Mouse (Mus musculus): ENCODE results near the gene Wfdc21. TPM values are rescaled to one million over a fixed set of nuclear protein-coding genes. Genes with fewer than 3 reads are reported as not detected.

The Wfdc21 gene
- total RNA-seq (2021) (not detected), polyA plus RNA-seq (2012; rRNA removed) (1.3 and 2.8 TPM in 2 replicates)
- long read RNA-seq = 0 reads

GRCm38 (mm10) chr11:83746681-83747080, at the start of gene Wfdc21:
Wfdc21 (plus strand) TSS chr11:83746940.
- Histone ChIP-seq H3K79me2 (replicated peaks; ENCODE audit: control insufficient read depth, insufficient read depth, low read length) (no peaks in the 10 kb centered on the region), H3K9ac (ENCODE audit: low read depth, low read length) (no peak within 1 kb of the TSS), H3K4me3 (no peak within 1 kb of the TSS), H3K36me3 (ENCODE audit: control insufficient read depth, insufficient read depth, low read length) (no peaks in the 10 kb centered on the region), H3K27me3 (ENCODE audit: control insufficient read depth, insufficient read depth, low read length) (peaks cover 9% of the 10 kb centered on the region), H3K4me1 (ENCODE audit: control insufficient read depth, insufficient read depth, low read length) (no peaks in the 10 kb centered on the region), H3K27ac (no peak within 1 kb of the TSS)
- WGBS = 47% methylated on average over 5 of the region's 5 CpGs
- TF ChIP-seq POLR2A (IDR thresholded peaks at IDR 0.05; ENCODE audit: insufficient read depth, low read depth, low read length) (no peak), CTCF (IDR thresholded peaks at IDR 0.05) (no peak), EP300 (IDR thresholded peaks at IDR 0.05; ENCODE audit: insufficient read depth, low read depth, low read length) (no peak)
- no peak for DNase-seq
- intact Hi-C loops (cut with DNase I) = no loop called here

DNA sequence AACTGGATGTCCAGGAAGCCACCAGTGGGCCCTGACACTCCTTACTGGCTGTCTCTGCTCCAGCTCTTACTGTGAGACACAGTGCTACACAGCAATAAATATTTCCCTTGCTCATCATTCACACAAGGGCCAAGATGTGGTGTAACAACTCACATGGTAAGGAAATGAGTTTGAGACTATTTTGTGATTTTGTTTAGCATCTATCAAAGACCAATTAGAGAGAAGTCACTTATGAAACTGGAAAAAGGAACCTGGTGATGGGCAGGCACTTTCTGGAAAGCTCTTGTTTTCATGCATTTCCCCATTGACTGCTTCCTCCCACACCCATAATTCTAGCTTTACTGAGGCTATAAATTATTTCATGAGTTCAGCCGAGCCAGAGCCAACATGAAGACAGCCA, 43.0 kb upstream of the Wfdc21 start, which contains the start of gene Wfdc17:
Gene Wfdc17 (plus strand): TSS at position 287 of the 400 bp plus-strand sequence.
- Histone ChIP-seq H3K27ac (no peak within 1 kb of the TSS), H3K4me3 (no peak within 1 kb of the TSS), H3K36me3 (ENCODE audit: control insufficient read depth, insufficient read depth, low read length) (no peaks in the 10 kb centered on the region), H3K27me3 (ENCODE audit: control insufficient read depth, insufficient read depth, low read length) (no peaks in the 10 kb centered on the region), H3K4me1 (ENCODE audit: control insufficient read depth, insufficient read depth, low read length) (no peaks in the 10 kb centered on the region), H3K9ac (ENCODE audit: low read depth, low read length) (no peak within 1 kb of the TSS), H3K79me2 (replicated peaks; ENCODE audit: control insufficient read depth, insufficient read depth, low read length) (no peaks in the 10 kb centered on the region)
- TF ChIP-seq CTCF (IDR thresholded peaks at IDR 0.05) (no peak), EP300 (IDR thresholded peaks at IDR 0.05; ENCODE audit: insufficient read depth, low read depth, low read length) (no peak), POLR2A (IDR thresholded peaks at IDR 0.05; ENCODE audit: insufficient read depth, low read depth, low read length) (no peak)
- DNase-seq = no peak
- WGBS = 46% methylated on average over 1 of the region's 1 CpGs
- intact Hi-C loops (cut with DNase I) = loop anchor here (1.0 kb wide), 1 partner anchor 16 kb away; no protein-coding TSS in a partner anchor

- 52% methylated on average over 4 of the region's 4 CpGs for WGBS
- Histone ChIP-seq H3K36me3 (ENCODE audit: control insufficient read depth, insufficient read depth, low read length) (no peaks in the 10 kb centered on the region), H3K27me3 (ENCODE audit: control insufficient read depth, insufficient read depth, low read length) (no peaks in the 10 kb centered on the region), H3K9ac (ENCODE audit: low read depth, low read length) (no peak within 1 kb of the TSS), H3K4me1 (ENCODE audit: control insufficient read depth, insufficient read depth, low read length) (no peaks in the 10 kb centered on the region), H3K4me3 (no peak within 1 kb of the TSS), H3K27ac (no peak within 1 kb of the TSS), H3K79me2 (replicated peaks; ENCODE audit: control insufficient read depth, insufficient read depth, low read length) (no peaks in the 10 kb centered on the region)
- no peak for DNase-seq
- TF ChIP-seq EP300 (IDR thresholded peaks at IDR 0.05; ENCODE audit: insufficient read depth, low read depth, low read length) (no peak), POLR2A (IDR thresholded peaks at IDR 0.05; ENCODE audit: insufficient read depth, low read depth, low read length) (no peak), CTCF (IDR thresholded peaks at IDR 0.05) (no peak)
- intact Hi-C loops (cut with DNase I) = loop anchor here (1.0 kb wide), 1 partner anchor 21 kb away; no protein-coding TSS in a partner anchor
These were observed 38.0 kb upstream of the Wfdc21 start, which contains the start of gene Wfdc18 for GRCm38 (mm10) chr11:83708715-83709114. Wfdc18 (plus strand) TSS chr11:83709015.

DNA sequence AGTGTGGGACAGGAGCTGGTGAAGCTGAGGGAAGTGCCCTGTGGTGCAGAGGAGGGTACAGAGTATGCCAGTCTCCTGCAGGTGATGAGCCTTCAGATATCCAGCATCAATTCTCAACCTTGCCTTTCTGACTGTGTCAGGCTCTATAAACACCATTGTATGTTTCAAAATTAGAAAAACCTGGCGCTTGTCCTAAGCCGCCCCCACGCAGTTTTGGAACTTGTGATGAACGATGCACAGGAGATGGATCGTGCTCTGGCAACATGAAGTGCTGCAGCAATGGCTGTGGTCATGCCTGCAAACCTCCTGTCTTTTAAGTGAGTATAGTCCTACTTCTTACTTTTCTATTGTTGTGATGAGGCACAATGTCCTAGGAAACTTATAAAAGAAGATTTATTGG, 37.1 kb upstream of the Wfdc21 start:
- Histone ChIP-seq H3K9ac (ENCODE audit: low read depth, low read length) (no peak overlapping the region), H3K36me3 (ENCODE audit: control insufficient read depth, insufficient read depth, low read length) (no peaks in the 10 kb centered on the region), H3K79me2 (replicated peaks; ENCODE audit: control insufficient read depth, insufficient read depth, low read length) (no peaks in the 10 kb centered on the region), H3K4me1 (ENCODE audit: control insufficient read depth, insufficient read depth, low read length) (no peaks in the 10 kb centered on the region), H3K27ac (no peak overlapping the region), H3K4me3 (no peak overlapping the region), H3K27me3 (ENCODE audit: control insufficient read depth, insufficient read depth, low read length) (no peaks in the 10 kb centered on the region)
- intact Hi-C loops (cut with DNase I) = no loop called here
- no peak for DNase-seq
- no peak for TF ChIP-seq CTCF (IDR thresholded peaks at IDR 0.05)
- TF ChIP-seq EP300 (IDR thresholded peaks at IDR 0.05; ENCODE audit: insufficient read depth, low read depth, low read length) = no peak
- WGBS = 76% methylated on average over 5 of the region's 5 CpGs

GRCm38 (mm10) chr11:83712671-83713070, 34.1 kb upstream of the Wfdc21 start:
- intact Hi-C loops (cut with DNase I) = no loop called here
- Histone ChIP-seq H3K36me3 (ENCODE audit: control insufficient read depth, insufficient read depth, low read length) (no peaks in the 10 kb centered on the region), H3K79me2 (replicated peaks; ENCODE audit: control insufficient read depth, insufficient read depth, low read length) (no peaks in the 10 kb centered on the region), H3K27me3 (ENCODE audit: control insufficient read depth, insufficient read depth, low read length) (no peaks in the 10 kb centered on the region), H3K9ac (ENCODE audit: low read depth, low read length) (no peak overlapping the region), H3K27ac (no peak overlapping the region), H3K4me3 (no peak overlapping the region), H3K4me1 (ENCODE audit: control insufficient read depth, insufficient read depth, low read length) (no peaks in the 10 kb centered on the region)
- DNase-seq = no peak
- WGBS = 44% methylated on average over 1 of the region's 1 CpGs
- TF ChIP-seq EP300 (IDR thresholded peaks at IDR 0.05; ENCODE audit: insufficient read depth, low read depth, low read length) (no peak), POLR2A (IDR thresholded peaks at IDR 0.05; ENCODE audit: insufficient read depth, low read depth, low read length) (no peak), CTCF (IDR thresholded peaks at IDR 0.05) (no peak)

DNA sequence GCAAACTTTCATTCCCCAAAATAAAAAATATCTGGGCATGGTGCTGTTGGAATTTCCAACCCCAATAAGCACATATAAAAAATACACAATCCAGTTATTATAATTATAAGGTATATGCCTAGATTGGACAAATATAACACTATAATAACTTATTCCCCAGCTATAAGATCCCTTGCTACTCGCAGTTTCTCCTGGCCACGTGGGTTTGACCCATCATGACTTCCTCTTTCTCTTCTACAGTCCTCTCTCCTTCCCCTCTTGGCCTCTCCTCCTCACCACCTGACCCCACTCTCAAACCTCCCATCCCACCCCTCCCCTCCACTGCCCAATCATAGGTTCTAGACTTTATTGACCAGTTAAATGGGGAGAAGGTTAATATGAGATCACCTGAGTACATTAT, 32.8 kb upstream of the Wfdc21 start:
- Histone ChIP-seq H3K27ac (no peak overlapping the region), H3K27me3 (ENCODE audit: control insufficient read depth, insufficient read depth, low read length) (no peaks in the 10 kb centered on the region), H3K36me3 (ENCODE audit: control insufficient read depth, insufficient read depth, low read length) (no peaks in the 10 kb centered on the region), H3K9ac (ENCODE audit: low read depth, low read length) (no peak overlapping the region), H3K79me2 (replicated peaks; ENCODE audit: control insufficient read depth, insufficient read depth, low read length) (no peaks in the 10 kb centered on the region), H3K4me1 (ENCODE audit: control insufficient read depth, insufficient read depth, low read length) (no peaks in the 10 kb centered on the region), H3K4me3 (no peak overlapping the region)
- intact Hi-C loops (cut with DNase I) = no loop called here
- 69% methylated on average over 2 of the region's 2 CpGs for WGBS
- DNase-seq = no peak
- TF ChIP-seq EP300 (IDR thresholded peaks at IDR 0.05; ENCODE audit: insufficient read depth, low read depth, low read length) (no peak), CTCF (IDR thresholded peaks at IDR 0.05) (no peak), POLR2A (IDR thresholded peaks at IDR 0.05; ENCODE audit: insufficient read depth, low read depth, low read length) (no peak)

All from heart, adult 2 months (tissue).